Mouse (Mus musculus) cerebellum, adult (tissue): Measurements from ENCODE around the gene Gm11111.
"Not testable (repeated sequence)": the region's sequence is repeated elsewhere in the genome, so short reads cannot be mapped to it uniquely, and the experiment has no call there.

Experiments
- ATAC-seq: cut with Nextera tagmentation; 2 replicates; pipeline ENCODE4 v1.9.2; 2017; ENCODE audit warnings: mild to moderate bottlenecking, moderate library complexity, mixed read lengths; ENCODE audit not compliant: insufficient number of reproducible peaks, low FRiP score, low TSS enrichment

The Gm11111 gene

GRCm38 (mm10) chr5:98552395-98552794, at the start of gene Gm11111:
Gene Gm11111 (plus strand): TSS chr5:98552695.
- ATAC-seq: no peak

GRCm38 (mm10) chr5:98516214-98516613, 36.3 kb upstream of the Gm11111 start:
- ATAC-seq: no peak

GRCm38 (mm10) chr5:98520118-98520517, 32.4 kb upstream of the Gm11111 start:
- no peak for ATAC-seq

DNA sequence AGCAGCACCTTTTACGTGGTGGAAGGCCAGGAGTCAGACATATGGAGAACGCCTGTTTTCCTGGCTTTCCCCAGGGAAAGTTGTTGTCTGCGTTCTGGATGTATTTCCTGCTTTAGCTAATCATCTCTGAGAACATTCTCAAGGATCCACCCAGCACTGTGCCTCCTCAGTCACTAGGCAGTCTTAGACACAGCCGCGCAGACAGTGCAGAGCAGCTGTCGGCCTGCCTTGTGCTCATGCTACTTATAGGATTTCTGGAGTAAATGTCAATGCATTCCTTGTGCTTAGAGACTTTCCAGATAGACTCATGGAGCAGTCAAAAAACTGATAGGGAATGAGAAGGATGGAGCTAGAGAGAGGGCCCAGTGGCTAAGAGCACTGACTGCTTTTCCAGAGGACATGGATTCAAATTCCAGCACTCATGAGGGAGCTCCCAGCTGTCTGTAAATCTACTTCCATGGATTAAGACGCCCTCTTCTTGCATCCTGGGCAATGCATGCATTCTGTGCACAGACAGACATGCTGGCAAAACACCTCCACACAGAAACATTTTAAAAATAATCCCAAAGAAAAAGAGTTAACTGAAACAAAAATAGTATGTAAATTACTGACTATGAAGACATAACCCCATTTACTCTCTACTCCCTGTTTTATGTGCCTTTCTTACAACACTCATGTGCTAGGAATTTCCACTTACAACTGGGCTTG, 30.1 kb upstream of the Gm11111 start:
- no peak for ATAC-seq

DNA sequence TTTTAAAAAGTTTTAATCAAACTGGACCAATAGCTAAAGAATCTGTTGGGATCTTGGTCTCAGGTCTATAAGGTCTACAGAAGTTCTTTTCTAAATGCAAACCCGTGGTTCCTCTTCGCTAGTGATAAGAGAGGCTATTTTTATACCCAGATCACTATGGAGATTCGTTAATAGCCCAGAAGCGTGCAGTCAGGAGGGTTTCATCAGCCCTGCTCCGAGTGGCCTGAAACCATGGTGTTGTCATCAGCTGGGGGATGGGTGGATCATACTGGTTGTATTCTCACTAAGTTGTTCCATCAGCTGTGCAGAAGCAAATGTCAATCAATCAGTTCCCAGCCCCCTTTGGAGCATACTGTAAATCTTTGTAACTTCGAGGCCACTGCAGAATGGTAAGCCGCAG, 29.4 kb upstream of the Gm11111 start:
- no peak for ATAC-seq

DNA sequence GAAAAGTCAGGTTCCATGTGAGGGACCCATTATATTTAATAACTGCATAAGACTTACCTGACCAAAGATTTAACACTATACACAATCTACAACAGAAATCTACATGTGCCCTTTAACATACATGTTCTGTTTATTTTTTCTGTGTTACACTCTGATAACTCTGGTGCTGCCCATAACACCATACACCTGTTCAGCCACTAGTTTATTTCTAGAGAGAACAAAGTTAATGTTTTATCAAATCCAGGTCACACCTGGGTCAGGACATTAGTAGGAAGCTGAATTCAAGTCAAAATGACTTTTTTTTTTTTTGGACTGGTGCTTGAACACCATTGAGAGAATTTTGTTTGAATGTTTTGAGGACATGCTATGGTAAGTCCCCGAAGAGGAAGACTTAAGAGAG, 28.7 kb upstream of the Gm11111 start:
- no peak for ATAC-seq

GRCm38 (mm10) chr5:98541333-98541732, 11.2 kb upstream of the Gm11111 start:
- ATAC-seq: no peak

- ATAC-seq: no peak
These were observed 2.2 kb upstream of the Gm11111 start for GRCm38 (mm10) chr5:98550285-98550684.

DNA sequence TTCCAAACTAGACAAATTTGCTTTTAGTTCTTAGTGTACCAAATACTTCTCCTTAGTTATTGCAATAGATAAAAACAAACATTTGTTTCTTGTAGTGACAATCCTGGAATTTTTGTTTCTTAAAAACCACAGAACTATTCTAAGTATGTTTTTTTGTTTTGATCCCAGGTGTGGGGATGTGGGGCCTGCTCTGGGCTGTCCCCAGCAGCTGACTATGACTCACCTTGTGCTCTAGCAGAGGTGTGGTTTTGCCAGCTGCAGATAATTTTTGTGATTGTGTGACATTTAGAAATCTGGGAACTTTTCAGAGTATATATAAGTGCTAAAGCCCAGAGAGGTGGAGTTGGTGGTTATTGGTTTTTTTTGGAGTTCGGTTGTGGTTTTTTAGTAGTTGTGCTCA, 1.6 kb upstream of the Gm11111 start:
- no peak for ATAC-seq

DNA sequence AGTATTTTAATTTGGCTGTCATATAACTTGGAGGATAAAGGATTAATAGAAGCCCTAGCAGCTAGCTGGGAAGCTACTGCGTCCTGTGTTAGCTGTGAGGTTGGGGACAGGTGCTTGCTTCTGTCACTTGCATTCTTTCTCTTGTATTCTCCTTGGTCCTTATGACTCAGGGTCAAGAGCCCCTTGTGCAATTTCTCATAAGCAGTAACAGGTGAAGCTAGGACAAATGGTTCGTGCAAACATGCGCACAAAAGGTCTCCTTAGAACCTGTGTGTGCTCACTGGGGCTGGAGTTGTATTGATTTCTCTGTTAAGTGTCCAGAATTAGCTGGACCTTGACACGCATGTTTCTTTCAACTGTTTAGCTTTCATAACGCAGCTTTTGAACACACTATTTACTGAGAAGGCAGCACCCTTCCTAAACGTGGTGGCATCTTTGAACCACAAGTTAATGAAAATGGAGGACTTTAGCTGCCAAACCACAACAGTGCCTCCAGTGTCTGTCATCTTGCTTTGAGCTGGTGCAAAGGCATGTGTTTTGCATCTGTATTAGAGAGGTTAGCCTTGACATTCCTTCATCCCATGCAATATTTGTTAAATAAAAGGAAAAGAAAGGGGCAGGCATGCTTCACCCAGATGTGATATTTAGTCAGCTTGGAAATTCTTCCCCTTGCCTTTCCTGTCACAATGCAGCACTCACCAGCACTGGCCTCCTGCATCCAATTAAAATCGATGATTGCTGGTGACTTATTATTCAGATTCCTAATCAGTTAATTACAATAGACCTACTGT, 511 bp downstream of the Gm11111 start:
- ATAC-seq: no peak

GRCm38 (mm10) chr5:98561301-98561700, 8.8 kb downstream of the Gm11111 start:
- no peak for ATAC-seq

DNA sequence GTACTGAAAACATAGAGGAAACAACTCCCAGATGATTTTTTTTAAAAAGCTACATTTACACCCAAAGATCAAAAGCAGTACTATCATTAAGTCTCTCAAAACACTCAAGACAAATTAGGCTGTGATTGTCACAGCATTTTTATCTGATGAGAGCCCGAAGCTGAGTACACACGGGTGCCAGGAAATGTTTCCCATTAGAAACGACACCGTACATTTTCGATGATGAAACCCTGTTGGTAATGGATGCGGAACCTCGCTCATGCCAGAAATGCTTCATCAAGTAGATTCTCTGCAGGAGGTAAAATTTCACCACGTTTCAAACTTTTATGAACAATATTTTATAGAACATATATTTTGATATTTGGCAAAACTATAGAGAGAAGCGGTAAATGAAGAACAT, 10.3 kb downstream of the Gm11111 start:
- ATAC-seq: no peak

DNA sequence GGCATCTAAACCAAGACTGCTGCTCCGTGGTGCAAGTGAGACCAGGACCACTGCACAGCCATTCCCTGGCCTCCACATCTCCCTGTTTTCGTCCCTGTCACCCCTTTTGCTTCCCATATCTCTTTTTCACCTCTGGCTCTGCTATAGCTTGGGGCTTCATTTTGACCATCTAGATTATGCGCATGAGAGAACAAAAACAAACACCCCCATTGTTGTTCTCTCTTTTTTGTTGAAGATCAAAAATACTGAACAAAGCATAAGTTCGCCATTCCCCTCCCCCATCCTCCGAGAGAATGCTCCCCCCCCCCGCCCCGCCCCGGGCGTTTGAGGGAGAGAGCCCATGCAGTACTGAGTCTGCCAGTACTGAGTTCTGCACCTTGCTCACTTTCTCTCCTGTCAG, 11.3 kb downstream of the Gm11111 start:
- ATAC-seq: no peak

DNA sequence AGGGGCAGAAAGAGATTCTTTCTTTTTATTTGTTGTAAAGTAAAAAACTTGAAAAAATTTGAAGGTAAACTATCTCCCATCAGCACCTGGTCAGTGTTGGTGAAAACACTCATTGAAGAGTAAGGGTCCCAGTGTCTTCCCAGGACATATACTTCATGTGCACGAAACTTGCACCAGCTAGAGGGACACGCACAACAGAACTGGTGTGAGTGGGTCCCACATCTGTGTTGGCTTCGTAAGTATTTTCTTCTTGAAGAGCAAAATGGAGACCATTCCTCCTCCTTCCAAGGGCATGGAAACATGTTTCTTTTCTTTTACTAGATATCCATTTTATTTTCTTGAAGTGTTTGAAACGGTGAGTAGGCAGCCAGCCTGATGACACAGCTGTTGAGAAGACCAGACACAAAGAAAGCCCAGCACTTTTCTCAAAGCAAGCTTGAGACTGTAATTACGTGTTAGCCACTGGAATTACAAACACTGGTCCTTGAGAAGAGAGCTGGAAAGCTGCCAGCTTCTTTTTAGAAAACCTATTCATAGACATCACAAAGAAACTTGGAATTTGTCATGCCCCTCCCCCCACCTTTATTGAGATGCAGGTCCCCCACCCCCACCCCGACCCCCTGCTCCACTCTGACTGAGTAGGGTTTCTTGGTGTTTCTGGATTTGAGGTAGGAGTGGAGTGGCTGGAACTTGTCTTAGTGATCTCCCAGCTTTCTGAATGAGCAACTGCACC, 14.1 kb downstream of the Gm11111 start:
- no peak for ATAC-seq

DNA sequence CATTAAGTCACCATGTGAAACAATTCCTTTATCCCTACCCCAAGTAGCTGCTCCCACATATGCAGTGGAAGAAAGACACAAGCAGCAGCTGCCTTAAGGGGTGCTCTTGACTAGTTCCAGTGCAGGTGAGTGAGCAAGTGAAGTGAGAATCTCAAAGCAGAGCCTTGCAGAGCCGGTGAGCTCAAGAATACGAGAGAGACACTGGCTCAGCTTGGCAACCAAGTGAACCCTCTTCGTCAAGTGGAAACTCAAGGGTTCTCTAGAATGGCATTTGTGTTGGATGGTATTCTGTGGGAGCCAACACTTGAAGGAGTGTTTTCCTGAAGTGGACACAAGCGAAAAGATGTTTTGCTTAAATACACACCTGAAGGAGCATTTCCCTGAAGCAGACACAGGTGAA, 16.0 kb downstream of the Gm11111 start:
- ATAC-seq: no peak

DNA sequence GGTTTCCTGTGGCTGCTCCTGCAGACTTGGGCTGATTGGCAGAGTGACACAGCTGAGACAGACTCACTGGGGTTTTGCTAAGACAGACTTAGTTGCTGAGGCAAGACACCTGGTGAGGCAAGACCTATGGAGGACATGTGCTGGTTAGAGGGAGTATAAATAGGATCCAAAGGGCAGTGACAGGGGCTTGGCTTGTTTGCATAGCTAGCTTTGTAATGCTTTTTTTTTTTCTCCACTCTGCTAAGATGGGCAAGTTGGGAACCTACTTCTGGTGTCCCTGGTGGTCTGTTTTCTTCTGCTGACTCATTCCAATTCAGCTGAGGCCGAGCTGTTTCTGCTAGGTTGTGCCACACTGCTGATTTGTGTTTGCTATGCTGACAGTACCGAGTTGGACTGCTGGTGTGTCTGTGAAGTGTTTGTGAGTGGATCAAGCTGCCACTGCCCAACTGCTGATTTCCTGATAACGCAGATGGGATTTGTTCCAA, 16.6 kb downstream of the Gm11111 start:
- ATAC-seq: no peak

DNA sequence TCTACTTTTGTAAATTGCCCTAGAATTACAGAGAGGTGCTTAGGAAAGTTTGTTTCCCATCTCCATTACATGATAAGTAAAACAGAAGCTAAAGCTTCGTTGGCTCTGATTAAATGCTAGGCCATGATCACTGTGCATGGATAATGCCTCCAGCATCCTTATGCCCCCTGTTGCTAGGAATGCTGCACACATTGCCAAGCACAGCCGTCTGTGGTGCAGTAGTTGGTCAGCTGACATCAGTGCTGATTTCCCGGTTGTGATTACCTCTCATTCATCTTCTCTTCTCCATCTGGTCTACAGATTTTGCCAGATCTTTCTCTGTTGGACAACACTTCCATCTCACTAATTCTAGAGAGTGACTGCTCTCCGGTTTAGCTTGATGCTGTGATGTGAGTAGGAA, 19.9 kb downstream of the Gm11111 start:
- no peak for ATAC-seq

DNA sequence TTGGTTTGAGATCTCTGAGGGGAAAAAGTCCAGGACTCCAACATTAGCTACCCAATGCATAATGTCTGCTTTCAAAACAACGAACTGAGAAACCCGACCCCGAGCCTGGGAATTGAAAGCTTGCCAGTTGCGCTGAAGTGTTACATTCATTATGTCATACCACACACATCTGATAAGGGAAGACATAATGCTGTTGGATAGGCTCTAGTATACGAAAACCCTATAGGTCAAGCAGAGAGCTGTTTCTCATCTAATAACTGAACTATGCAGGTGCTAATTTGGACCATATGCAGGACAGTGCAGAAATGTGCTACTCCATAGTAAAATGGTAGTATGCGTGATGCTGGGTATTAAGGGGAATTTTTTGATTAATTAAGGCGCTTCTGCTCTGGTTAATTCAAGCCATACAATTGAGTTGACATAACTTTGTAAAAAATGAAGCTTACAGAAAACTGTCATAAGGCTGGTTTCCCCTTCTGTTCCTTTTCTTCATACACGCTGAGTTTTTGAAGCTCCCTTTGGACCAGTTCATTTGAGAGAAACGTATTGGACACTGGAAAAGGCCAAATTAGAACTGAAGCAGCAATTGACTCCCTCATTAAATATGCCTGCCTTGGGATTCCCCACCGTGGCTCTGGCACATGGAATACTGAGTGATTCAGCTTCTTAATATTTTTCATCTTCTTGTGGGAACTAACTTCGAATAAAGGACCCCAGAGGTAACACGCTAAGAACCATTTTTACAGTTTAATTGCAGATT, 22.4 kb downstream of the Gm11111 start:
- no peak for ATAC-seq

- no peak for ATAC-seq
These were observed 23.0 kb downstream of the Gm11111 start for GRCm38 (mm10) chr5:98575471-98575834.

- ATAC-seq: not testable (repeated sequence)
These were observed 24.0 kb downstream of the Gm11111 start for GRCm38 (mm10) chr5:98576538-98576937.
